Mouse (Mus musculus) cerebellum, adult 9-11 months (tissue): ENCODE results near the gene Olfr547.

Experiments used
- DNase-seq: peaks from one replicate; pipeline ENCODE4 v3.0.0; 2022

Gene Olfr547

GRCm38 (mm10) chr7:102571142-102571541 is 36.6 kb downstream of the Olfr547 start, which contains the start of gene Olfr550:
Olfr550 (plus strand) TSS chr7:102571442.
- no peak for DNase-seq

DNA sequence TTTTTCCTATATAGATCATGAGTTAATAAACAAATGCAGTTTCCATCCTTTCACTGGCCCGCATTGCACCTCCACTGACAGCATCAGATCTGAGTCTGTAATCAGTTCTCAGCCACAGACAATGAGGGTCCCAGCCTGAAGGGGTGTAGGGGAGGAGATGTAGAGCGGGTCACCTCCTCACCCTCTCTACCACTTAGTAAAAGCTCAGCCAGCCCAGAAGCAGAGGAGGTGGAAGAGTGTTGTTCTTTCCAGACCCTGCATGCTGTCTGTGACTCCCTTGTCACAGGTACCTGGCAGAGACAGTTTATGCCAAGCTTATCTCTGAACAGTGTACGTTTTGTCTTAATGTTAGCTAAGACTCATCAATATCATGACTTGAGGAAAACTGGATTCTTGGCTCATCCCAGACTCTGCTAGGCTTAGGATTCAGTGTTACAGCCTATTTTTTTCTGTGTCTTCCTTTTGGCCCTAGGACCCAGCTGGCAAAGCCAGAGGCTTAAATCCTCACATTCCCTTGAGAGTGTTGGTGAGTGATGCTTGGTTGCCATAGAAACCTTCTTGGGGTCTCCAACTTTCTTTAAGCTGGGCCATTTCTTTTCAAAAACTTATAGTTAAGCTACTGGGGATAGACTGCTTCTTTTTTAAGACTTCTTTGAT is 38.8 kb downstream of the Olfr547 start:
- DNase-seq = no peak

DNA sequence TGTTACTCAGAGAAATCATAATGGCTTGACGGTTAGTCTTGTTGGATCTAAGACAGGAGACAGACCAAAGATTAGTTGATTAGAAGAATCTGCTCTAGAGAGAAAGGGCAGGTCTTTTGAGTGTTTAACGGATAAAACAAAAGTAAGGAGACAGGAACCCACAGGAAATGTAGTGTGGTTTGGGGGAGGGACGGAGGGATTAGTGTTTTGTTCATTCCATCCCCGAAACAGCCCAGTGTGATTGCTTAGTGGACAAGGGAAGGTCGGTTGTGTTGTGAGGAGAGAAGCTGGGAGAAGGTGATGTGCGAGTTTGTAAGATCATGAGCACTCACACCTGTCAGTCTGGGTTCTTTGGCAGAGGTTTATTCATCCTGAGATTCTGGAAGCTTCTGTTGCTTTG is 41.4 kb downstream of the Olfr547 start:
- DNase-seq = no peak
